Mouse (Mus musculus): ENCODE data around the gene Eipr1. TPM values are rescaled to one million over a fixed set of nuclear protein-coding genes. Genes with fewer than 3 reads are reported as not detected.

The Eipr1 gene
- 36.3 and 40.3 TPM in 2 replicates for polyA plus RNA-seq (2014; fragmentation: Nextera tagmentation; extraction: Ambion mirVana)

DNA sequence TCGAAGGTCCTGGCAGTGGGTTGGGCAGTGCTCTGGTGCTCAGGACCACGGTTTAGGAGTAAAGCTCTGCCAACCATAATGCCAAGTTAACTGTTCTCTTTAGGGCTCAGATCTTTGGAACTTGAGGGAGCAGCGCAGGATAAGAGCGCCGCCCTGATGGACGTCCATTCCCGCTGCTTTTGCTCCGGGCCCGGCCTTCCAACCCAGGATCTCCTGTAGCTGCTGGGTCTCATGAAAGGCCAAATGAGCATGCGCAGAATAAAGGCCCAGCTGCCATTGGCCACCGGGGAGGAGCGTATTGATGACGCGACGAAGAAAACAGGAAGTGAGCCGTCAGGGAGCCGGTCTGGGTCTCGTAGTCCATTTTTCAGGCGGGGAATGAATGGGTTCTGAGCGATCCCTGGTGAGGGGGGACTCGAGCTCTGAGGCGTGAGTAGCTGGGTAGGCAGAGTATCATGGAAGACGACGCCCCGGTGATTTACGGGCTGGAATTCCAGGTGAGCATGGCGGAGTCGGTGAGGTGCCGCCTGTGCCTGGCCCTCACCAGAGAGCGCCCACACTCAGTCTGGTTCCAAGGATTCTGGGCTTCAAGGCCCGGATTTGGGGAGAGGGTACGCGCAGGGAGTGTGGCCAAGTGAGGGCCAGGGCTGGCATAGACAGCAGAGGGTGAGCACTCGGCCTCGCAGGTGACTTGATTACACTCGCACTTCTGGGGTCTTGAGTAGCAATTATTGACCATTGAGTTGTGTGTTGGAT is at the start of gene Eipr1:
TSS of gene Eipr1 (plus strand) at position 296 of the 756 bp plus-strand sequence.
- 5% methylated on average over 36 of the region's 36 CpGs for WGBS
- Histone ChIP-seq H3K9me3 (ENCODE audit: control insufficient read depth, low read length) (no peaks in the 10 kb centered on the region), H3K4me3 (ENCODE audit: low read depth, low read length) (peak within 1 kb of the TSS; percentile 78), H3K27ac (ENCODE audit: low read depth, low read length) (no peak within 1 kb of the TSS), H3K4me1 (replicated peaks; ENCODE audit: control insufficient read depth, insufficient read depth, low read length) (0 out of 2 replicates have a peak, but pooled peaks cover 3% of the 10 kb centered on the region), H3K27me3 (ENCODE audit: control insufficient read depth, insufficient read depth, low read length) (no peaks in the 10 kb centered on the region), H3K4me2 (ENCODE audit: low read depth, low read length, severe bottlenecking) (peak within 1 kb of the TSS; percentile 85), H3K36me3 (ENCODE audit: control insufficient read depth, insufficient read depth, low read length) (no peaks in the 10 kb centered on the region), H3K9ac (ENCODE audit: low read length) (peak within 1 kb of the TSS; percentile 66)
- DNase-seq (ENCODE audit: low spot score): peak; percentile 91
- ATAC-seq (replicated peaks; ENCODE audit: low FRiP score): peak; percentile 87

DNA sequence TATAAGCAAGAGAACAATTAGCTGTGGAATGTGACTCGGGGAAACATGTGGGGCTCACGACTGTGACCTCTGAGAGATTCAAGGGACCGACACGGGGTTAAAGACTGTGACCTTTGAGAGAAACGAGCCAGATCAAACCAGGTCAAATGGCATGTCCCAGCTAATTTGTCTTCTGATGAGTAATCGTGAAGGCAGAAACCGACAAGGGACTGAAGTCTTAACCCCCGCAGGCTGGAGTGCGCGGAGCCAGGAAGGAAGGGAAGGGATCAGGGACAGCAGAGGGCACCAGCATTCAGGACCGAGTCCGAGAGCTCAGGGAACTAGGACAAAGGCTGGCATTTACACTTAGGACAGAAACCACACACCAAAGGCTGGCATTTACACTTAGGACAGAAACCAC is 47.2 kb upstream of the Eipr1 start:
- 10% methylated on average over 12 of the region's 12 CpGs for WGBS
- no peak overlapping the region for H3K9ac ChIP-seq (ENCODE audit: low read length)
- DNase-seq (ENCODE audit: low spot score) (no peak), ATAC-seq (replicated peaks; ENCODE audit: low FRiP score) (no peak)
- no peaks in the 10 kb centered on the region for H3K9me3 ChIP-seq (ENCODE audit: control insufficient read depth, low read length)
- H3K27ac ChIP-seq (ENCODE audit: low read depth, low read length): no peak overlapping the region
- H3K4me2 ChIP-seq (ENCODE audit: low read depth, low read length, severe bottlenecking): no peak overlapping the region
- no peak overlapping the region for H3K4me3 ChIP-seq (ENCODE audit: low read depth, low read length)
- peaks cover 6% of the 10 kb centered on the region; the same call in 1 of the 2 replicates for H3K4me1 ChIP-seq (replicated peaks; ENCODE audit: control insufficient read depth, insufficient read depth, low read length)
- no peaks in the 10 kb centered on the region for H3K27me3 ChIP-seq (ENCODE audit: control insufficient read depth, insufficient read depth, low read length)
- H3K36me3 ChIP-seq (ENCODE audit: control insufficient read depth, insufficient read depth, low read length): no peaks in the 10 kb centered on the region

DNA sequence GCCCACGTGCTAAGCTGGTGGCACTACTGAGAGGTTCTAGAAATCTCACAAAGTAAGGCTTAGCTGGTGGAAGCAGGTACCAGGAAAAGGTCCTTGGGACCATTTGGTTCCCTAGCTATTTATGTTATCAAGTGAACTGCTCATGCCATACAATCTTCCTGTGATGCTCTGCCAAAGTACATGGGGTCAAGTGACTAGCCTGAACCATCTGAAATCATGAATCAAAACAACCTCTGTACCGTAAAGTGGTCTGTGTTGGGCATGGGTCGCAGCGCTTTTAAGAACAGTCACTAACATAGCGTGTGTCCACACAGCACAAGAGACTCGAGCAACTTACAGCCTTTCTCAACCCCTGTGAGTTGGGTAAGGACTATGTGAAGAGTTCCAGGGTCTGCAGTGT is 46.4 kb upstream of the Eipr1 start:
- Histone ChIP-seq H3K4me3 (ENCODE audit: low read depth, low read length) (no peak overlapping the region), H3K9ac (ENCODE audit: low read length) (no peak overlapping the region), H3K27me3 (ENCODE audit: control insufficient read depth, insufficient read depth, low read length) (no peaks in the 10 kb centered on the region), H3K27ac (ENCODE audit: low read depth, low read length) (no peak overlapping the region), H3K4me2 (ENCODE audit: low read depth, low read length, severe bottlenecking) (no peak overlapping the region), H3K9me3 (ENCODE audit: control insufficient read depth, low read length) (no peaks in the 10 kb centered on the region), H3K4me1 (replicated peaks; ENCODE audit: control insufficient read depth, insufficient read depth, low read length) (peaks cover 3% of the 10 kb centered on the region; the same call in 1 of the 2 replicates), H3K36me3 (ENCODE audit: control insufficient read depth, insufficient read depth, low read length) (no peaks in the 10 kb centered on the region; the same call in 1 of the 2 replicates)
- no peak for ATAC-seq (replicated peaks; ENCODE audit: low FRiP score)
- WGBS: 90% methylated on average over 6 of the region's 6 CpGs
- DNase-seq (ENCODE audit: low spot score): no peak

DNA sequence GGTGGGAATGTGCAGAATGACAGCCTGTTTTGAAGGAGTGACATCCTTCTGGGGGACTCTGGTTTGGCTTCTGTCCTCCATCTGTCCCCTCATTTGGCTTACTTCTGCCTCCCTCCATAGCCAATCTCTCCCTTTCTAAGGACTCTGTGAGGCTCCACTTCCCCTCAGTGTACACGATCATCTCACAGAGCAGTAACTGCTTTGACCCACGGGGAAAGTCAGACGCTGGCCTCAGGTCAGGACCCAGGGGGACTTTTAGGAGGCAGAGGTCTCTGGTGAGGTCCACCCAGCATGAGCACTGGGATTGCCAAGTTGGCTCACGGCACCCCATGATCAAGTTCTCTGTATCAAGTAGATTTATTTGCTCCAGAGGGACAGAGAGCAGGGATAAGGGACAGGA is 43.4 kb upstream of the Eipr1 start:
- Histone ChIP-seq H3K9me3 (ENCODE audit: control insufficient read depth, low read length) (no peaks in the 10 kb centered on the region), H3K4me1 (replicated peaks; ENCODE audit: control insufficient read depth, insufficient read depth, low read length) (no peaks in the 10 kb centered on the region), H3K4me3 (ENCODE audit: low read depth, low read length) (no peak overlapping the region), H3K27ac (ENCODE audit: low read depth, low read length) (no peak overlapping the region), H3K9ac (ENCODE audit: low read length) (no peak overlapping the region), H3K27me3 (ENCODE audit: control insufficient read depth, insufficient read depth, low read length) (no peaks in the 10 kb centered on the region), H3K36me3 (ENCODE audit: control insufficient read depth, insufficient read depth, low read length) (no peaks in the 10 kb centered on the region; the same call in 1 of the 2 replicates), H3K4me2 (ENCODE audit: low read depth, low read length, severe bottlenecking) (no peak overlapping the region)
- 93% methylated on average over 4 of the region's 4 CpGs for WGBS
- ATAC-seq (replicated peaks; ENCODE audit: low FRiP score) (no peak), DNase-seq (ENCODE audit: low spot score) (no peak)

DNA sequence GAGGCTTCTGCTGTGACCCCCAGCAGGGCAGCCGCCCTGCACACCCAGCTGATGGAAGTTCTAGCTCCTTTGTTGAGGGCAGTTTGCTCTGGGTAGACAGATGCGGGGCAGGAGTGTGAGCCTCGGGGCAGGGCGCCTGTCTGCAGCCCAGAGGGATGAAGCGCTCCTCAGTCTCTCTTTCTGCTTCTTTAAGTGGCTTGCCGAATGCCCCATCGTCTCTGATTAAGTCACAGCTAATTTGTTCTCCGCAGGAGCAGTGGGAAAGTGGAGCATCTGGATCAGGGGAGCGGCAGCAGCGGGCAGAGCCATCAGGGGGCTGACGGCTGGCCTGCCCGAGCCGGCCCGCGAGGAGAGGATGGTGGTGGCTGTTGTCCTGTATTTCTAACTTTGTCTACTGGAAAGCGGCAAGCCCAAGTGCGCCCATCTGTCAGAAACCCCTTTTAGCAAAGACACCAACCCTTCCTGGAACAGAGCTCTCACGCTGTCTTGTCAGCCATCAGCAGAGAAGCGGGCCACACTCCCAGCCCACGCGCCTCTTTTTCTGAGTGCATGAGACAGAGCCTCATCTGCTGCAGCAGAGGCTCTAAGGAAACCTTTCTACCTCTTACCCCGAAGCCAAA is 40.9 kb upstream of the Eipr1 start:
- Histone ChIP-seq H3K9me3 (ENCODE audit: control insufficient read depth, low read length) (no peaks in the 10 kb centered on the region), H3K36me3 (ENCODE audit: control insufficient read depth, insufficient read depth, low read length) (no peaks in the 10 kb centered on the region; the same call in 1 of the 2 replicates), H3K4me3 (ENCODE audit: low read depth, low read length) (no peak overlapping the region), H3K9ac (ENCODE audit: low read length) (no peak overlapping the region), H3K27ac (ENCODE audit: low read depth, low read length) (no peak overlapping the region), H3K4me2 (ENCODE audit: low read depth, low read length, severe bottlenecking) (no peak overlapping the region), H3K27me3 (ENCODE audit: control insufficient read depth, insufficient read depth, low read length) (no peaks in the 10 kb centered on the region), H3K4me1 (replicated peaks; ENCODE audit: control insufficient read depth, insufficient read depth, low read length) (no peaks in the 10 kb centered on the region)
- DNase-seq (ENCODE audit: low spot score): no peak
- ATAC-seq (replicated peaks; ENCODE audit: low FRiP score): no peak
- WGBS: 76% methylated on average over 22 of the region's 22 CpGs

DNA sequence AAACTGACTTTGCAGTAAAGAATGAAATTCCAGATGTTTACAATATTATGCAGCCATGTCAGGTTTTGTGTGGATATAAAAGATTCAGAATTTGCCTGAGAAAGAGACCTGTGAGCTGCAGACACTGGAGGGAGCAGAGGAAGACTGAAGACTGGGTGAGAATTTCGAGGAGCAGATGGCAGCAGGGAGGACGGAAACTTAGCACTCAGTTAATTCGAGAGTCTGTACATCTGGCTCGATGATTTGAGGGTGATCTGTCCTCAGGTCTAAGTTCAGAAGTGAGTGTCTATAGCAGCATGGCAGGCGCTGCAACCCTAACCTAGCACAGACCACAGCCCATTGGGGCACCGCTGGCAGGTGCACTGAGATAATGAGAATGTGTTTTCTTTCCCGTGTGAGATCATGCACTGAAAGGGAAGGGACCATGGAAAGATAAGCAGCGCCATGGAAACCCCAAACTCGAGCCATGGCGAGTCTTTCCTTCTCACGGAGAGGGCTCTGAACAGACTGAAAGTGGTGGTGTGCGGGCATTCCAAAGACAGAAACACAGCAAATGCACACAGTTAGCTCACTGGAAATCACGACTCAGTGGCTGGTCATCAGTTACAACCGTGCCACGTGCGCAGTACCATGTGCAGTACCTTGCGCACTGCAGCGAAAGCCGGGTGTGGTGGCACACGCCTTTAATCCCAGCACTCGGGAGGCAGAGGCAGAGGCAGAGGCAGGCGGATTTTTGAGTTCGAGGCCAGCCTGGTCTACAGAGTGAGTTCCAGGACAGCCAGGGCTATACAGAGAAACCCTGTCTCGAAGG is 36.6 kb upstream of the Eipr1 start:
- H3K4me1 ChIP-seq (replicated peaks; ENCODE audit: control insufficient read depth, insufficient read depth, low read length): no peaks in the 10 kb centered on the region
- H3K27me3 ChIP-seq (ENCODE audit: control insufficient read depth, insufficient read depth, low read length): no peaks in the 10 kb centered on the region

DNA sequence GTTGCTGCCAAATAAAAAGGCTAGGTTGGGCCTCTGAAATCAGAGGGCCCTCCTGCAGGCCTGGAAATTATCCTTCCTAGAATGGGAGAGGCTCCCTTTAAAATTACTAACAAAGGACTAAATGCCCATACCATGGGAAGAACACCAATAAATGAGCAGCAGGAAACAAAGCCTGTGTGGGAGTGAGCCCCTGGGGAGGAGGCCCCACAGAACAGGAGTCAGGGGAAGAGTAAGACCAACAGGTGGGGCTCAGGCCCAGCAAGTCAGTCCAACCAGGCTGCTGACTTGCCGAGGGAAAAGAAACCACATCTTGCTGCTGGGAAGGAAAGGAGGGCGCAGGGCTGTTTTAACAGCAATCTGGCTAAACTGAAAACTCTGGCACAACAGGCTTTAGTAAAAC is 34.5 kb upstream of the Eipr1 start:
- WGBS: 80% methylated on average over 2 of the region's 2 CpGs
- no peaks in the 10 kb centered on the region for H3K27me3 ChIP-seq (ENCODE audit: control insufficient read depth, insufficient read depth, low read length)
- H3K4me1 ChIP-seq (replicated peaks; ENCODE audit: control insufficient read depth, insufficient read depth, low read length): no peaks in the 10 kb centered on the region
- H3K27ac ChIP-seq (ENCODE audit: low read depth, low read length): no peak overlapping the region
- no peak overlapping the region for H3K9ac ChIP-seq (ENCODE audit: low read length)
- H3K4me2 ChIP-seq (ENCODE audit: low read depth, low read length, severe bottlenecking): no peak overlapping the region
- H3K36me3 ChIP-seq (ENCODE audit: control insufficient read depth, insufficient read depth, low read length): peaks cover 3% of the 10 kb centered on the region; the same call in 1 of the 2 replicates
- no peak overlapping the region for H3K4me3 ChIP-seq (ENCODE audit: low read depth, low read length)
- ATAC-seq (replicated peaks; ENCODE audit: low FRiP score) (no peak), DNase-seq (ENCODE audit: low spot score) (no peak)
- H3K9me3 ChIP-seq (ENCODE audit: control insufficient read depth, low read length): no peaks in the 10 kb centered on the region

More for the DNA sequence above, 36.6 kb upstream of the Eipr1 start:
- peaks cover under 1% of the 10 kb centered on the region; the same call in 1 of the 2 replicates for H3K36me3 ChIP-seq (ENCODE audit: control insufficient read depth, insufficient read depth, low read length)
- WGBS: 90% methylated on average over 24 of the region's 24 CpGs
- no peak overlapping the region for H3K4me2 ChIP-seq (ENCODE audit: low read depth, low read length, severe bottlenecking)
- no peaks in the 10 kb centered on the region for H3K9me3 ChIP-seq (ENCODE audit: control insufficient read depth, low read length)
- H3K4me3 ChIP-seq (ENCODE audit: low read depth, low read length): no peak overlapping the region
- no peak for ATAC-seq (replicated peaks; ENCODE audit: low FRiP score)
- H3K9ac ChIP-seq (ENCODE audit: low read length): no peak overlapping the region
- DNase-seq (ENCODE audit: low spot score): no peak
- H3K27ac ChIP-seq (ENCODE audit: low read depth, low read length): no peak overlapping the region

DNA sequence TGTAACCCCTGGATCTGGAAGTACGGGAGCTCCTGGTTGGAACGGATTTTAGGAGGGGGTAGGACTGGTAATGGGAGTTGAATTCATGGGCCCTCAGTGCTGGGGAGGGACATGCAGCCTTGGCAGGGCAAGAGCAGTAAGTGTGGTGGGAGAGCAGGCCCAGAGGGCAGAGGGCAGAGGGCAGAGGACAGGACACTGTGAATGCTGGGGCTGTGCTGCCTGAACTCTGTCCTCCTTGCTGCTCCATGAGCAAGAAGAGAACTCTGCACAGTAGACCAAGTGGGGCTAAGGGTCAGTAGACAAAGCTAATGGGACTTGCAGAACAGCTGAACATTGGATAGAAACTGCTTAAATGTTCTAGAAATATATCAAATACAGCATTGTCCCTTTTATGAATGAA is 33.5 kb upstream of the Eipr1 start:
- Histone ChIP-seq H3K27ac (ENCODE audit: low read depth, low read length) (no peak overlapping the region), H3K9ac (ENCODE audit: low read length) (no peak overlapping the region), H3K9me3 (ENCODE audit: control insufficient read depth, low read length) (no peaks in the 10 kb centered on the region), H3K27me3 (ENCODE audit: control insufficient read depth, insufficient read depth, low read length) (no peaks in the 10 kb centered on the region), H3K4me1 (replicated peaks; ENCODE audit: control insufficient read depth, insufficient read depth, low read length) (no peaks in the 10 kb centered on the region), H3K36me3 (ENCODE audit: control insufficient read depth, insufficient read depth, low read length) (peaks cover 3% of the 10 kb centered on the region; the same call in 1 of the 2 replicates), H3K4me3 (ENCODE audit: low read depth, low read length) (no peak overlapping the region), H3K4me2 (ENCODE audit: low read depth, low read length, severe bottlenecking) (no peak overlapping the region)
- WGBS: 82% methylated on average over 2 of the region's 2 CpGs
- no peak for ATAC-seq (replicated peaks; ENCODE audit: low FRiP score)
- DNase-seq (ENCODE audit: low spot score): no peak
